Mouse (Mus musculus): ENCODE data around the gene Cmtm7. TPM values are rescaled to one million over a fixed set of nuclear protein-coding genes. Genes with fewer than 3 reads are reported as not detected.

The Cmtm7 gene
- polyA plus RNA-seq, 1 experiment from 2014 or later, result 102 TPM

DNA sequence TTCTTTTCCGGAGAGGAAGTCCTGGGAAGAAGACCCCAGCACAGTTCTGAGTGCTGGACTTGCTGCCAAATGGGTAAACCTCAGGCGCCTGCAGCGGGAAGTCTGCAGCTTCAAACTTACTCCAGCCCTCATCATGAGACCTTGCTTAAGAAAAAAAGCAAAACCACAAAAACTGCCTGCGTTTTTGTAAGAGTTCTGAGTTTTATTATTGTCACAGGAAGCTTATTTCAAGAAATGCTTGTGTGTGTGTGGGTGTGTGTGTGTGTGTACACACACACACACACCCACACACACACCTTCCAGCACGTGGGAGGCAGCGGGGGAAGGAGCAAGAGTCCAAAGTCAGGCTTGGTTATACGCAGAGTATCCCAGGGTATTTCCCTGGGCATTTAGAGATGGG lies 23.4 kb downstream of the Cmtm7 start:
- H3K4me1 ChIP-seq, result peaks cover 7% of the 10 kb centered on the region
- no peaks in the 10 kb centered on the region for H3K9me3 ChIP-seq (replicated peaks)
- H3K27me3 ChIP-seq, result no peaks in the 10 kb centered on the region
- no peak overlapping the region for H3K4me3 ChIP-seq (replicated peaks)
- H3K27ac ChIP-seq, result no peak overlapping the region
- peaks cover 50% of the 10 kb centered on the region for H3K36me3 ChIP-seq
- WGBS, result 74% methylated on average over 7 of the region's 7 CpGs
- no peak overlapping the region for H3K4me2 ChIP-seq
- H3K9ac ChIP-seq, result no peak overlapping the region
- no peak for ATAC-seq (replicated peaks; ENCODE audit: low FRiP score)

DNA sequence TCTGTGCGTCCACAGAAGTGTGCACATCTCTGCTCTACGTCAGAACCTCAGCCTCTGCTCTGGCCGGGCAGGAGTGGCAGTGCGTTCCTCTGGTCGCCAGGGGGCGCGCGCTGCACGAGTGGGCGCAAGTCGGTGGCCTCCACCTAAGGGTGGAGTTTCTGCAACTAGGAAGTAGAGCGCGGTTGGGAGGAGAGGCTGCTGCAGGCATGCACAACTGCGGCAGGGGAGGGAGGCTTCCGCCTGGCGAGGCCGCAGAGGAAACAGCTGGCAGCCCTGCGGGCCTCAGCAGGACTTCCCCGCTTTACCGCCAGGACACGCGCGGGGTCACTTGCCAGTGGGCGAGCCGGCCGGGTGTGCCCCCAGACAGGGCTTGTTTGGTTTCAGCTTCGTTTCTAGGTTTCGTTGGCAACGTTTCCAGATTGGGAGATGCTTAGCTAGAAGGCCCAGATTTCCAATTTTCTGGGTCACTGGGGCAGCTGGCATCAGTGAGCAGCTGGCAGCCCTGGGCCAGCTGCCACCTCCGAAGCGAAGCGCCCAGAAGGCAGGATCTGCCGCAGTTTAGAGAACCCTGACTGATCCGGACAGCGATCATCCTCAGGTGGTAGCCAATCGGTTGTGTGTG lies 28.7 kb downstream of the Cmtm7 start:
- Histone ChIP-seq H3K4me2 (peak overlapping the region; percentile 89), H3K36me3 (peaks cover 39% of the 10 kb centered on the region), H3K27me3 (no peaks in the 10 kb centered on the region), H3K27ac (peak overlapping the region; percentile 83), H3K9ac (peak overlapping the region; percentile 52), H3K4me3 (replicated peaks) (peak overlapping the region; percentile 59), H3K4me1 (peaks cover 10% of the 10 kb centered on the region), H3K9me3 (replicated peaks) (no peaks in the 10 kb centered on the region)
- ATAC-seq (replicated peaks; ENCODE audit: low FRiP score), result peak; percentile 94
- 5% methylated on average over 36 of the region's 36 CpGs for WGBS

DNA sequence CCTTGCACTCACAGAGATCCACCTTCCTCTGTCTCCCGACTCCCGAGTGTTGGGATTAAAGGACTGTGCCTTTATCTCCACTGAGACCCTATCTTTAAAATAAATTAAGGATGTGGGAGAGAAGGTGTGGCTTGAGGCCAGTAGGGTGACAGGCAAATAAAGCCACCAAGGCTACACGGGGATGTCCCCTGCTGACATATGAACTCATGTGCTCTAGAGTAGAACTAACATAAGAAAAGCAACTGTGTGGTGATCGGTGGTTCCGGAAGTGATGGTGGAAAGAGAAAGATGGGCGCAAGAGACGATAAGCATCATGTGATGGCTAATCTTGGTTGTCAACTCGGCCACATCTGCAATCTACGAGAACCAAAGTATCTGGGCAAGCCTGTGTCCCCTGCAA lies 29.3 kb downstream of the Cmtm7 start:
- Histone ChIP-seq H3K4me3 (replicated peaks) (peak overlapping the region; percentile 59; the same call in 1 of the 2 replicates), H3K4me2 (peak overlapping the region; percentile 89), H3K27me3 (no peaks in the 10 kb centered on the region), H3K4me1 (peaks cover 15% of the 10 kb centered on the region), H3K36me3 (peaks cover 42% of the 10 kb centered on the region), H3K9me3 (replicated peaks) (no peaks in the 10 kb centered on the region), H3K27ac (no peak overlapping the region), H3K9ac (no peak overlapping the region)
- 72% methylated on average over 9 of the region's 9 CpGs for WGBS
- ATAC-seq (replicated peaks; ENCODE audit: low FRiP score), result no peak; the same call in 1 of the 2 replicates

DNA sequence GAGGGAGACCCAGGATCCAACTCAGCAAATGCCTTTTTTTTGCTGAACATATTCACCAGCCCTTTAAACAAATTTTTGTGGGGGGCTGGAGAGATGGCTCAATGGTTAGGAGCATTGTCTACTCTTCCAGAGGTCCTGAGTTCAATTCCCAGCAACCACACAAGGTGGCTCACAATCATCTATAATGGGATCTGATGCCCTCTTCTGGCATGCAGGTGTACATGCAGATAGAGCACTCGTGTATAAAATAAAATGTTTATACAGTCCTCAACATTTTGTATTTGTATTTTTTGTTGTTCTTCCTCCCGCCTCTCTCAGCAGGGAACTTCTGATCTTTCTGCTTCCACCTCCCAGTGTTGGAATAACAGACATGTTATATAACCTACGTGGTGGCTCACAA lies 30.1 kb downstream of the Cmtm7 start:
- Histone ChIP-seq H3K27me3 (no peaks in the 10 kb centered on the region), H3K36me3 (peaks cover 41% of the 10 kb centered on the region), H3K27ac (no peak overlapping the region), H3K4me2 (no peak overlapping the region), H3K9ac (no peak overlapping the region), H3K4me1 (peaks cover 18% of the 10 kb centered on the region), H3K4me3 (replicated peaks) (no peak overlapping the region), H3K9me3 (replicated peaks) (no peaks in the 10 kb centered on the region)
- WGBS, result 86% methylated on average over 3 of the region's 3 CpGs
- no peak for ATAC-seq (replicated peaks; ENCODE audit: low FRiP score)

DNA sequence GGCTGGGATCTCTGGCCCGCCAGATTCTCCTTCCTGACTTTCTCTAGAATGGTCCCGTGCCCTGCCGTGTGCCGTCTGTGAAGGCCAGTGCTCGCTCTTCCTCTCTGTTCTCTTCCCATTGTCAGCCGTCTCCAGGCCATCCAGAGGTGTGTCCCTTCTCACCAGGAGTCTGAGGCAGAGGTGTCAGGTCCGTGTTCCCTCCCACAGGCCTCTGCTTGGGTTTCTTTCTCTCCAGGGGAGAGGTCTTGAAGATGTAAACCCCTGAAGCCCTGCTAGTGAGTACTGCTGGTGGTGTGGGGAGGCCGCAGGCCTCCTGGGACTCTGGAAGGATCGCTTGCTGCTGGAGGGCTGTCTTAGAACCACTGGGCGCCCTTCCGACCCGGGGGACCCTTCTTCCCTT lies 34.2 kb downstream of the Cmtm7 start:
- Histone ChIP-seq H3K36me3 (peaks cover 41% of the 10 kb centered on the region), H3K4me3 (replicated peaks) (no peak overlapping the region), H3K9ac (no peak overlapping the region), H3K9me3 (replicated peaks) (no peaks in the 10 kb centered on the region), H3K27ac (peak overlapping the region; percentile 22; the same call in 1 of the 2 replicates), H3K27me3 (no peaks in the 10 kb centered on the region), H3K4me2 (no peak overlapping the region), H3K4me1 (peaks cover 13% of the 10 kb centered on the region)
- 67% methylated on average over 12 of the region's 12 CpGs for WGBS
- no peak for ATAC-seq (replicated peaks; ENCODE audit: low FRiP score)

DNA sequence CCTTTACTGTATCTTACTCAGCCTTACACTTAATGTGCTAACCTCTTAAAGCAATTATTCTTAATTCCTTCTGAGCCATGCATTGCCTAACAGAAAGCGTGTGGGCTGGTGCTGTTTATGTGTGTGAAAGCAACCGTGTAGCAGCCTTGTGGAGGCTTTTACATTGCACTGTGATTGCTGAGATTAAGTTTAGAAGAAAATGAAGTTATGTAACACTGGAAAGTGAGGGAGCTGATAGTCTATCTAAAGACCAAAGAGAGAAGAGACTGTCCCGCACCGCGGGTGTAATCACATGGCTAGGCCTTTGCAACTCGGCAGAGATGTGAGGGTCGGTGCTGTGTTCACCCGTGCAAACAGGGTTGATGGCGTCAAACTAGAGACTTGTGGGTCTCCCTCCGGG lies 34.6 kb downstream of the Cmtm7 start:
- H3K36me3 ChIP-seq, result peaks cover 41% of the 10 kb centered on the region
- ATAC-seq (replicated peaks; ENCODE audit: low FRiP score), result no peak
- H3K4me1 ChIP-seq, result peaks cover 13% of the 10 kb centered on the region
- H3K9me3 ChIP-seq (replicated peaks), result no peaks in the 10 kb centered on the region
- H3K4me3 ChIP-seq (replicated peaks), result no peak overlapping the region
- no peaks in the 10 kb centered on the region for H3K27me3 ChIP-seq
- no peak overlapping the region for H3K9ac ChIP-seq
- H3K4me2 ChIP-seq, result no peak overlapping the region
- 0 out of 2 replicates have a peak overlapping the region, but pooled peaks have one; percentile 22 for H3K27ac ChIP-seq
- WGBS, result 61% methylated on average over 10 of the region's 10 CpGs

DNA sequence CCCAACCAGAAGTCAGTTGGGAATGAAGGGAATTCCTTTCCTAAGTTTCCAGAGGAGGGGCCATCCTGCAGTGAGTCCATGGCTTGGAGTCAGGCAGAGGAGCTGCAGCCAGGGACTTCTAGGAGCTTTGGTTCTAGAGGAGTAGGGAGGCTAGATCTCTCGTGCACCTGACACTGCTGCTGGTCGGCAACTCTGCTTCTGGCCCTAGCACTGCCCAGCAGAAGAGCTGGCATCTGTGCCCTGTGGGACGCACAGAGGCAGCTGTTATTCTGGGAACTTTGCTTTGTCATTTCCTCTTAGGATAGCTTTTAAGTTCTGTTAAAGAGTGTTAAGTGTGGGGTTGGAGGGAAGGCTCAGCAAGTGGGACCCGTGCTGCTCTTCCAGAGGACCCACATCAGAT lies 36.0 kb downstream of the Cmtm7 start:
- ATAC-seq (replicated peaks; ENCODE audit: low FRiP score), result no peak
- 76% methylated on average over 4 of the region's 4 CpGs for WGBS

DNA sequence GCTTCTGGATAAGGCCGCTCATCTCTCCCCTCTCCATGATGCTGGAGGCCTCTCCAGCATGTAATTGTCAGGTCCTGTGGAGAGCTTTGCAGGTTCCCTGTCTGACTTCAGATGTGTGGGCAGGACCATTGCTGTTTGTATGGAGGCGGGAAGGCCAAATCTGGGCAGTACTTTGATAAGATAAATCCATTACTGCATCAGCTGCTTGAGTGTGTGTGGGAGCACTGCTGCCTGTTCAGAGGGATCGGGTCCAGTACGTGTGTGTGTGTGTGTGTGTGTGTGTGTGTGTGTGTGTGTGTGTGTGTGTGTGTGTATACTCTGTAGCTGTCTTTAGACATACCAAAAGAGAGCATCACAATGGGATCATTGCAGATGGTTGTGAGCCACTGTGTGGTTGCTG lies 36.5 kb downstream of the Cmtm7 start:
- no peak overlapping the region for H3K4me2 ChIP-seq
- ATAC-seq (replicated peaks; ENCODE audit: low FRiP score), result no peak
- peaks cover 43% of the 10 kb centered on the region for H3K36me3 ChIP-seq
- no peak overlapping the region for H3K27ac ChIP-seq
- WGBS, result 77% methylated on average over 4 of the region's 4 CpGs
- H3K9ac ChIP-seq, result no peak overlapping the region
- H3K9me3 ChIP-seq (replicated peaks), result no peaks in the 10 kb centered on the region
- H3K4me1 ChIP-seq, result peaks cover 13% of the 10 kb centered on the region
- H3K4me3 ChIP-seq (replicated peaks), result no peak overlapping the region
- H3K27me3 ChIP-seq, result no peaks in the 10 kb centered on the region

More for the DNA sequence above, 36.0 kb downstream of the Cmtm7 start:
- H3K36me3 ChIP-seq, result peaks cover 44% of the 10 kb centered on the region
- no peak overlapping the region for H3K27ac ChIP-seq
- no peaks in the 10 kb centered on the region for H3K27me3 ChIP-seq
- H3K4me3 ChIP-seq (replicated peaks), result no peak overlapping the region
- H3K9me3 ChIP-seq (replicated peaks), result no peaks in the 10 kb centered on the region
- H3K9ac ChIP-seq, result no peak overlapping the region
- no peak overlapping the region for H3K4me2 ChIP-seq
- peaks cover 13% of the 10 kb centered on the region for H3K4me1 ChIP-seq

DNA sequence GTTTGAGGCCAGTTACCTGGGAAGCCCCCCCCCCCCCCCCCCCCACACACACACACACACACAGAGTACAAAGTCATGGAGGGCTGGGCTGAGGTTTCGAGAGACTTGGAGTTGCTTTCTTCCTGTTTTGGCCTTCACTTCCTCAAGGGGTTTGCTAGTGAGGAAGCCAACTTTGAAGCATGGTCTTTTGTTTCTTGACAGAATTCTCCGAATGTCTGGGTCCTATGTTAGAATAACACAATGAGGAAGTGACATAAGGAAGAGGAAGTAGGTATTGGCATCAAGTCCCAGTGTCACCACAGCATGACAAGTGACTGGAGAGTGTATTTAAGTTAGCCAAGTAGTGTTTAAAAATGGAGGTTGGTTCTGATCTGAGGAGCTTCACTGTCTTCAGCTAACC lies 38.9 kb downstream of the Cmtm7 start:
- ATAC-seq (replicated peaks; ENCODE audit: low FRiP score), result no peak
- H3K9me3 ChIP-seq (replicated peaks), result no peaks in the 10 kb centered on the region
- no peak overlapping the region for H3K4me2 ChIP-seq
- H3K36me3 ChIP-seq, result peaks cover 42% of the 10 kb centered on the region
- no peak overlapping the region for H3K4me3 ChIP-seq (replicated peaks)
- no peak overlapping the region for H3K9ac ChIP-seq
- 78% methylated on average over 2 of the region's 2 CpGs for WGBS
- H3K27me3 ChIP-seq, result no peaks in the 10 kb centered on the region
- H3K27ac ChIP-seq, result peak overlapping the region; percentile 24; the same call in 1 of the 2 replicates
- peaks cover 11% of the 10 kb centered on the region for H3K4me1 ChIP-seq

DNA sequence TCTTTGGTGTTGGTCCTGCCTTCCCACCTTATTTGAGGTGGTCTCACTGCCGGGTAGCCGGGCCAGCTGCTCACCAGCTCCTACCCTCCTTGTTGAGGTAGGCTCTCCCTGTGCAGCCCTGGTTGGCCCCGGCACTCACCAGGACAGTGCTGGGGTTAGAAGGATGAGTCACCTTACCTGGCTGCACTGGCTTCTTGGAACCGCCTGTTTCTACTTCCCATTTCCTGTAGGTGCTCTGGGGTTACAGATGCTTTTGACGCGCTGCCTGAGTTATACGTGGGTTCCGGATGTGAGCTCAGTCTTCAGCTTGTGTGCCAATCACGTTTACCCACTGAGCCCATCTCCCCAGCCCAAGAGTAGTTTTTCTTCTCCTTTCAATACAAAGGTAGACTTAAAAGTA lies 41.3 kb downstream of the Cmtm7 start:
- ATAC-seq (replicated peaks; ENCODE audit: low FRiP score), result no peak
- no peak overlapping the region for H3K4me2 ChIP-seq
- no peak overlapping the region for H3K27ac ChIP-seq

DNA sequence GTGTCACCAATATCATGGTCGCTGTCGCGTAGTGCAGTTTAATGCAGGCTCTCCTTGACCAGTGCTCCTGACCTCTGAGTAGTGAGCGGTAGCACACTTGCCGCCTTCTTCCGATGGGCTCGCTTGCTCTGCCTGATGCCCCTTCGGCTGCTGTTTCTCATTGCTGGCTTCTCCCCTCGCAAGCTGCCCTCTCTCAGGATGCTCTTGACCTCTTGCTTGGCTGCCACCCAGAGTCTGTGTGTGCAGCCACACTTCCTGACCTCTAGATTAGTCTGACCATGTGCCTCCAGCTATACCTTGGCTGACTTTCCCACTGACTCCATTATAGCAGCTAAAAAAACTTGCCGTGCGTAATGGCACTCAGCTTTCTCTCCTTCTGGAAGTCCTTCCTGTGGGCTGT lies 45.2 kb downstream of the Cmtm7 start:
- ATAC-seq (replicated peaks; ENCODE audit: low FRiP score), result 0 out of 2 replicates have a peak, but pooled peaks have one; percentile 50
- Histone ChIP-seq H3K27me3 (no peaks in the 10 kb centered on the region), H3K9ac (no peak overlapping the region), H3K27ac (peak overlapping the region; percentile 59), H3K36me3 (peaks cover 19% of the 10 kb centered on the region), H3K9me3 (replicated peaks) (no peaks in the 10 kb centered on the region), H3K4me2 (0 out of 2 replicates have a peak overlapping the region, but pooled peaks have one; percentile 21), H3K4me3 (replicated peaks) (no peak overlapping the region), H3K4me1 (peaks cover 44% of the 10 kb centered on the region)
- 40% methylated on average over 11 of the region's 11 CpGs for WGBS

More for the DNA sequence above, 41.3 kb downstream of the Cmtm7 start:
- 93% methylated on average over 9 of the region's 9 CpGs for WGBS
- no peak overlapping the region for H3K9ac ChIP-seq
- H3K36me3 ChIP-seq, result peaks cover 29% of the 10 kb centered on the region
- H3K4me3 ChIP-seq (replicated peaks), result no peak overlapping the region
- H3K4me1 ChIP-seq, result peaks cover 13% of the 10 kb centered on the region
- H3K9me3 ChIP-seq (replicated peaks), result no peaks in the 10 kb centered on the region
- no peaks in the 10 kb centered on the region for H3K27me3 ChIP-seq

DNA sequence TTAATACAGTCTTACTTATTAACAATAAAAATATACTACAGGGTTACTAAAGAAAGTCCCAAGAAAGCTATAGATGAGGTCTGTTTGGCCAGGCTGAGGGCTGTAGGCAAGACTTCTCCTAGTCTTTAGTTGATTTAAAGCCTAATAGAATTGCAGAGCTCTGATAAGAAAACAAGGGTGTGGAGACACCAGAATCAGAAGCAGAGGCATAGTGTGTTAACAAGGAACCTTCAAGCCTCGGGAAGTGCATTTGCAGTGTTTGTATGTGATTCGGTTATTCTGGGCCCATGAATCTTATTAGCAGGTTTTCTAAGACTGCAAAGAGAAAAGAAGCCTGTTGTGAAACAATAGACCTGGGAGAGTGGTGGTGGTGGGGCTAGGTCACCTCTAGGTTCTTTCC lies 48.4 kb downstream of the Cmtm7 start:
- ATAC-seq (replicated peaks; ENCODE audit: low FRiP score), result no peak
- 76% methylated on average over 2 of the region's 2 CpGs for WGBS
- Histone ChIP-seq H3K9me3 (replicated peaks) (no peaks in the 10 kb centered on the region), H3K4me3 (replicated peaks) (no peak overlapping the region), H3K27me3 (no peaks in the 10 kb centered on the region), H3K9ac (no peak overlapping the region), H3K36me3 (peaks cover 4% of the 10 kb centered on the region), H3K4me1 (peaks cover 48% of the 10 kb centered on the region), H3K27ac (no peak overlapping the region), H3K4me2 (no peak overlapping the region)
